Mouse (Mus musculus) gastrocnemius, adult 2 months (tissue): ENCODE measurements around the gene Terf2. TPM values are rescaled to one million over a fixed set of nuclear protein-coding genes. Genes with fewer than 3 reads are reported as not detected.
A peak's percentile ranks its signal among the peaks of the same experiment; 100 is the strongest.

ENCODE experiments used
- DNase-seq: peaks from one replicate; pipeline ENCODE4 v3.0.0; 2022
- H3K27ac ChIP-seq: fragments of 200-600 bp; 2 replicates; pipeline ENCODE4 v1.8.1; 2022; ENCODE audit warnings: mild to moderate bottlenecking
- H3K4me3 ChIP-seq: fragments of 200-600 bp; 2 replicates; pipeline ENCODE4 v1.8.1; 2022; ENCODE audit warnings: mild to moderate bottlenecking, moderate library complexity
- CTCF ChIP-seq: fragments of 200-600 bp; IDR thresholded peaks from 2 replicates; pipeline ENCODE4 v1.8.1; 2022; ENCODE audit warnings: antibody characterized with exemption, mild to moderate bottlenecking, moderate library complexity
- intact Hi-C: fragments of 180-260 bp; cut with DNase I; formaldehyde crosslinking; loops from one replicate; pipeline ENCODE4 v1.15.1; 2025
- long read RNA-seq, 2 experiments: library from polyadenylated mRNA; stranded (forward); transcript quantifications; one replicate each; pipeline ENCODE4 v2.0.0; 2021
- total RNA-seq, 2 experiments: library from RNA; stranded (reverse); gene quantifications; 2 replicates each; pipeline ENCODE4 v1.2.3; 2021

The Terf2 gene
- 10 to 100 TPM; 14.7 to 15.1 TPM for total RNA-seq
- long read RNA-seq, experiment 1, partial matches to known transcripts: 2 of 8 reads
- long read RNA-seq, experiment 1, other reads (novel, unspliced or antisense): 4 of 8 reads
- long read RNA-seq, experiment 2, partial matches to known transcripts: 5 of 11 reads
- long read RNA-seq, experiment 2, other reads (novel, unspliced or antisense): 4 of 11 reads

GRCm38 (mm10) chr8:107096366-107097036 is at the start of gene Terf2:
TSS of gene Terf2 (minus strand) at chr8:107096547.
- TF ChIP-seq CTCF: no peak
- peak; percentile 97 for DNase-seq
- H3K4me3 ChIP-seq: peak within 1 kb of the TSS; percentile 87
- intact Hi-C loops: no loop called here
- H3K27ac ChIP-seq: peak within 1 kb of the TSS; percentile 97

GRCm38 (mm10) chr8:107143501-107143900 is 47.2 kb upstream of the Terf2 start:
- no peak for TF ChIP-seq CTCF
- H3K4me3 ChIP-seq: no peak overlapping the region
- no peak overlapping the region for H3K27ac ChIP-seq
- DNase-seq: no peak
- intact Hi-C loops: no loop called here

- Histone ChIP-seq H3K4me3 (no peak overlapping the region), H3K27ac (no peak overlapping the region)
- no peak for TF ChIP-seq CTCF
- intact Hi-C loops: no loop called here
- DNase-seq: no peak
Observed at GRCm38 (mm10) chr8:107142539-107142938, 46.2 kb upstream of the Terf2 start.

- DNase-seq: peak; percentile 74
- Histone ChIP-seq H3K4me3 (peak overlapping the region; percentile 2), H3K27ac (peak overlapping the region; percentile 90)
- intact Hi-C loops: no loop called here
- TF ChIP-seq CTCF: no peak
Observed at GRCm38 (mm10) chr8:107139704-107140470, 43.5 kb upstream of the Terf2 start.

GRCm38 (mm10) chr8:107138338-107138737 is 42.0 kb upstream of the Terf2 start:
- TF ChIP-seq CTCF: no peak
- no peak overlapping the region for H3K4me3 ChIP-seq
- DNase-seq: no peak
- intact Hi-C loops: no loop called here
- H3K27ac ChIP-seq: peak overlapping the region; percentile 90

- Histone ChIP-seq H3K27ac (peak overlapping the region; percentile 90; the same call in 1 of the 2 replicates), H3K4me3 (no peak overlapping the region)
- intact Hi-C loops: no loop called here
- no peak for TF ChIP-seq CTCF
- no peak for DNase-seq
Observed at GRCm38 (mm10) chr8:107137591-107137990, 41.2 kb upstream of the Terf2 start.

GRCm38 (mm10) chr8:107136003-107136612 is 39.8 kb upstream of the Terf2 start:
- no peak for DNase-seq
- no peak for TF ChIP-seq CTCF
- no peak overlapping the region for H3K4me3 ChIP-seq
- peak overlapping the region; percentile 51 for H3K27ac ChIP-seq
- intact Hi-C loops: no loop called here

- intact Hi-C loops: no loop called here
- no peak for TF ChIP-seq CTCF
- DNase-seq: peak; percentile 30
- H3K27ac ChIP-seq: peak overlapping the region; percentile 87
- H3K4me3 ChIP-seq: peak overlapping the region; percentile 33
Observed at GRCm38 (mm10) chr8:107133881-107134280, 37.5 kb upstream of the Terf2 start.

GRCm38 (mm10) chr8:107132581-107133491 is 36.5 kb upstream of the Terf2 start:
- peak; percentile 65 for DNase-seq
- intact Hi-C loops: no loop called here

GRCm38 (mm10) chr8:107130028-107130427 is 33.7 kb upstream of the Terf2 start:
- Histone ChIP-seq H3K27ac (peak overlapping the region; percentile 82), H3K4me3 (no peak overlapping the region)
- TF ChIP-seq CTCF: no peak
- intact Hi-C loops: no loop called here
- DNase-seq: no peak

More at GRCm38 (mm10) chr8:107132581-107133491, 36.5 kb upstream of the Terf2 start:
- peak overlapping the region; percentile 23 for H3K4me3 ChIP-seq
- peak overlapping the region; percentile 87 for H3K27ac ChIP-seq
- peak; percentile 15; the same call in 1 of the 2 replicates for TF ChIP-seq CTCF

GRCm38 (mm10) chr8:107129171-107130025 is 33.1 kb upstream of the Terf2 start:
- intact Hi-C loops: no loop called here
- Histone ChIP-seq H3K4me3 (no peak overlapping the region), H3K27ac (peak overlapping the region; percentile 82)
- no peak for TF ChIP-seq CTCF
- peak; percentile 68 for DNase-seq
